Mouse (Mus musculus) cortical plate, adult 2 months (tissue): ENCODE data around the gene Taf1b. TPM values are rescaled to one million over a fixed set of nuclear protein-coding genes. Genes with fewer than 3 reads are reported as not detected.

Source experiments
- H3K27ac ChIP-seq: fragments of 200-500 bp; 2 replicates; pipeline ENCODE4 v1.5.1; 2012; ENCODE audit warnings: low read length, control low read depth, inconsistent platforms; ENCODE audit not compliant: insufficient read depth
- H3K4me1 ChIP-seq: fragments of 200-500 bp; 2 replicates; pipeline ENCODE4 v1.6.1; 2011; ENCODE audit warnings: low read length; ENCODE audit not compliant: control insufficient read depth, insufficient read depth
- H3K4me3 ChIP-seq: fragments of 200-500 bp; 2 replicates; pipeline ENCODE4 v1.5.1; 2011; ENCODE audit warnings: mild to moderate bottlenecking, low read length, control low read depth; ENCODE audit not compliant: insufficient read depth
- CTCF ChIP-seq: fragments of 200-500 bp; IDR thresholded peaks from 2 replicates; pipeline ENCODE4 v1.5.1; 2011; ENCODE audit warnings: mild to moderate bottlenecking, control low read depth, low read length; ENCODE audit not compliant: insufficient read depth; ENCODE audit errors: extremely low read depth
- POLR2A ChIP-seq: fragments of 200-500 bp; IDR thresholded peaks from 2 replicates; pipeline ENCODE4 v1.6.1; 2011; ENCODE audit warnings: mild to moderate bottlenecking, low read length, control low read depth; ENCODE audit not compliant: insufficient read depth; ENCODE audit errors: extremely low read depth
- polyA plus RNA-seq: library from polyadenylated mRNA; depleted of rRNA; stranded (reverse); fragments of >200 nt; gene quantifications from 2 replicates; pipeline ENCODE4 v1.2.3, GENCODE M21; 2012

Gene Taf1b
- polyA plus RNA-seq, 1 experiment, result 23.8 TPM

- Histone ChIP-seq H3K4me1 (no peaks in the 10 kb centered on the region), H3K4me3 (no peak overlapping the region), H3K27ac (no peak overlapping the region)
- TF ChIP-seq CTCF, result no peak
- TF ChIP-seq POLR2A, result no peak
These were observed 49.5 kb downstream of the Taf1b start for GRCm38 (mm10) chr12:24547686-24548085.

- Histone ChIP-seq H3K4me3 (no peak overlapping the region), H3K27ac (no peak overlapping the region), H3K4me1 (no peaks in the 10 kb centered on the region)
- no peak for TF ChIP-seq POLR2A
- TF ChIP-seq CTCF, result no peak
These were observed 50.7 kb downstream of the Taf1b start for GRCm38 (mm10) chr12:24548885-24549284.

GRCm38 (mm10) chr12:24552531-24552930 lies 54.4 kb downstream of the Taf1b start:
- TF ChIP-seq CTCF (no peak), POLR2A (no peak)

GRCm38 (mm10) chr12:24555976-24556375 lies 57.8 kb downstream of the Taf1b start:
- H3K4me3 ChIP-seq, result no peak overlapping the region
- TF ChIP-seq CTCF (no peak), POLR2A (no peak)
- no peak overlapping the region for H3K27ac ChIP-seq
- H3K4me1 ChIP-seq, result no peaks in the 10 kb centered on the region

More at GRCm38 (mm10) chr12:24552531-24552930, 54.4 kb downstream of the Taf1b start:
- Histone ChIP-seq H3K4me3 (no peak overlapping the region), H3K27ac (no peak overlapping the region), H3K4me1 (no peaks in the 10 kb centered on the region)

- H3K4me3 ChIP-seq, result no peak overlapping the region
- TF ChIP-seq POLR2A (no peak), CTCF (no peak)
- H3K4me1 ChIP-seq, result no peaks in the 10 kb centered on the region
- no peak overlapping the region for H3K27ac ChIP-seq
These were observed 65.3 kb downstream of the Taf1b start for GRCm38 (mm10) chr12:24563395-24563960.

GRCm38 (mm10) chr12:24565311-24565710 lies 67.2 kb downstream of the Taf1b start:
- H3K27ac ChIP-seq, result no peak overlapping the region
- no peaks in the 10 kb centered on the region for H3K4me1 ChIP-seq
- TF ChIP-seq CTCF (no peak), POLR2A (no peak)
- no peak overlapping the region for H3K4me3 ChIP-seq

- no peak for TF ChIP-seq CTCF
- TF ChIP-seq POLR2A, result no peak
- Histone ChIP-seq H3K4me3 (no peak overlapping the region), H3K27ac (no peak overlapping the region), H3K4me1 (no peaks in the 10 kb centered on the region)
These were observed 69.4 kb downstream of the Taf1b start for GRCm38 (mm10) chr12:24567606-24568005.

GRCm38 (mm10) chr12:24571523-24572392 lies 73.6 kb downstream of the Taf1b start, which contains the start of gene Grhl1:
Gene Grhl1 (plus strand): TSS chr12:24572283.
- Histone ChIP-seq H3K4me1 (no peaks in the 10 kb centered on the region), H3K27ac (no peak within 1 kb of the TSS), H3K4me3 (peak within 1 kb of the TSS; percentile 55)
- TF ChIP-seq POLR2A (no peak), CTCF (no peak)

GRCm38 (mm10) chr12:24572421-24573274 lies 74.5 kb downstream of the Taf1b start:
- H3K4me3 ChIP-seq, result peak overlapping the region; percentile 55
- H3K4me1 ChIP-seq, result no peaks in the 10 kb centered on the region
- TF ChIP-seq POLR2A, result no peak
- TF ChIP-seq CTCF, result no peak
- no peak overlapping the region for H3K27ac ChIP-seq
